Mouse (Mus musculus): Measurements from ENCODE around the gene Fbxo34. TPM values are rescaled to one million over a fixed set of nuclear protein-coding genes. Genes with fewer than 3 reads are reported as not detected.

The Fbxo34 gene
- polyA plus RNA-seq, 1 experiment from 2014 or later = 27.2 TPM

DNA sequence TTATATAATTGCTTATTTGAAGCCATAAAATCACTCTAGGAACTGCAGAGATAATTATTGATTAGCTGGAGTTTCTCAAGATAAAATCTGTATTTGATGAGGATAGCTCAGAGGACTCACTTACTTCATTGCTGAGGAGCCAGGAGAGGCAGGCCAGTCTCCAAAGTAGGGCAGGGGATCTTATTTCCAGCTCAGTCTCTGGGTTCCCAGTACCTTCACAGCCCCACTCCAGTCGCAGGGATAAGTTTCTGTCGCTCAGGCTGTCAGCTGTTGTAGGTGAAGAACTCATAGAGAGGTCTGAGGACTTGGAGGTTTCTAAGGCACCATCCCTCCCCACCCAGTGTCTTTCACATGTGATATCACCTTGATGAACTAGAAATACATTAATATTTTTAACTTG lies 27.5 kb downstream of the Fbxo34 start:
- H3K36me3 ChIP-seq (ENCODE audit: control insufficient read depth, insufficient read depth, low read length) = no peaks in the 10 kb centered on the region
- H3K9ac ChIP-seq (ENCODE audit: low read length) = no peak overlapping the region
- ATAC-seq (ENCODE audit: insufficient number of reproducible peaks, low FRiP score, low TSS enrichment, low read depth) = no peak
- H3K4me1 ChIP-seq (ENCODE audit: control insufficient read depth, insufficient read depth, low read length) = no peaks in the 10 kb centered on the region
- H3K27me3 ChIP-seq (ENCODE audit: control insufficient read depth, insufficient read depth, low read length) = no peaks in the 10 kb centered on the region
- DNase-seq (ENCODE audit: low spot score) = no peak
- 76% methylated on average over 2 of the region's 2 CpGs for WGBS
- H3K27ac ChIP-seq (replicated peaks; ENCODE audit: low read depth, low read length) = no peak overlapping the region
- H3K4me2 ChIP-seq (ENCODE audit: low read depth, severe bottlenecking) = no peak overlapping the region
- H3K4me3 ChIP-seq (ENCODE audit: low read depth, low read length) = no peak overlapping the region
- H3K9me3 ChIP-seq (ENCODE audit: control insufficient read depth, low read length) = no peaks in the 10 kb centered on the region

DNA sequence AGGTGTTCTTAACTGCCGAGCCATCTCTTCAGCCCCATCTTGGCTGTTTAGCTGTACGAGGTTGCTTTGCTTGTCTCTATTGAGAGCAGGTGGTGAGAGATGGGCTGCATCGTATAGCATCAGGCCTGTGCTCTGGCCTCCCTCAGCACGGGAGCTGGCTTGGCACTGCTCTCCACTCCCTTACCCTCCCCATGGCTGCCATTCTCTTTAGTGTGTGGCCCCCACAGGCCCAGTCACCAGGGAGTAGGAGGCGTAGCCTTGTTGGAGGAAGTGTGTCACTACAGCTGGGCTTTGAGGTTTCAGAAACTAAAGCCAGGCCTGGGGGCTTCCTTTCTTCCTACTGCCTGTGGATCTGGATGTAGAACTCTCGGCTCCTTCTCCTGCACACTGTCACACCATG lies 32.0 kb downstream of the Fbxo34 start:
- Histone ChIP-seq H3K9me3 (ENCODE audit: control insufficient read depth, low read length) (no peaks in the 10 kb centered on the region), H3K4me1 (ENCODE audit: control insufficient read depth, insufficient read depth, low read length) (no peaks in the 10 kb centered on the region), H3K27me3 (ENCODE audit: control insufficient read depth, insufficient read depth, low read length) (no peaks in the 10 kb centered on the region), H3K27ac (replicated peaks; ENCODE audit: low read depth, low read length) (no peak overlapping the region), H3K4me2 (ENCODE audit: low read depth, severe bottlenecking) (no peak overlapping the region), H3K9ac (ENCODE audit: low read length) (no peak overlapping the region), H3K4me3 (ENCODE audit: low read depth, low read length) (no peak overlapping the region), H3K36me3 (ENCODE audit: control insufficient read depth, insufficient read depth, low read length) (no peaks in the 10 kb centered on the region)
- ATAC-seq (ENCODE audit: insufficient number of reproducible peaks, low FRiP score, low TSS enrichment, low read depth) (no peak), DNase-seq (ENCODE audit: low spot score) (no peak)
- WGBS = 91% methylated on average over 6 of the region's 6 CpGs

DNA sequence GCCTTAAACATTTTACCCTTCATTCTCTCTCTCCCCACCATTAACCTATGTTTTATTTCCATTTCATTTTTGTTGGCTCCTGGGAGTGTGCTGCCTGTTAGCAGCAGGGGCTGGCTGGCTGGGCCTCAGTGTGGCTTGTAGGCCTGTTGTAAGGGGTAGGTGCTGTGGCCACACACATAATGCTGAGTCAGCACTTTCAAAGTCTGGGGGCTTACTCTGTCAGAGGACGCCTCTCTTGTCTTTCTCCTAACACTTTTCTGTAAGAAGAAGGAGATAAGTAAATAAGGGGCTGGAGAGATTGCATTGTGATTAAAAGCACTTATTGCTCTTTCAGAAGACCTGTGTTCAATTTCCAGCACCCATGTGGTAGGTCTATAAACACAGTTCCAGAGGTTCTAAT lies 32.9 kb downstream of the Fbxo34 start:
- no peaks in the 10 kb centered on the region for H3K27me3 ChIP-seq (ENCODE audit: control insufficient read depth, insufficient read depth, low read length)
- no peak overlapping the region for H3K9ac ChIP-seq (ENCODE audit: low read length)
- no peak overlapping the region for H3K4me2 ChIP-seq (ENCODE audit: low read depth, severe bottlenecking)
- no peak overlapping the region for H3K27ac ChIP-seq (replicated peaks; ENCODE audit: low read depth, low read length)
- no peaks in the 10 kb centered on the region for H3K4me1 ChIP-seq (ENCODE audit: control insufficient read depth, insufficient read depth, low read length)
- no peaks in the 10 kb centered on the region for H3K9me3 ChIP-seq (ENCODE audit: control insufficient read depth, low read length)
- DNase-seq (ENCODE audit: low spot score) (no peak), ATAC-seq (ENCODE audit: insufficient number of reproducible peaks, low FRiP score, low TSS enrichment, low read depth) (no peak)
- WGBS = 72% methylated on average over 1 of the region's 1 CpGs
- H3K4me3 ChIP-seq (ENCODE audit: low read depth, low read length) = no peak overlapping the region
- H3K36me3 ChIP-seq (ENCODE audit: control insufficient read depth, insufficient read depth, low read length) = no peaks in the 10 kb centered on the region

DNA sequence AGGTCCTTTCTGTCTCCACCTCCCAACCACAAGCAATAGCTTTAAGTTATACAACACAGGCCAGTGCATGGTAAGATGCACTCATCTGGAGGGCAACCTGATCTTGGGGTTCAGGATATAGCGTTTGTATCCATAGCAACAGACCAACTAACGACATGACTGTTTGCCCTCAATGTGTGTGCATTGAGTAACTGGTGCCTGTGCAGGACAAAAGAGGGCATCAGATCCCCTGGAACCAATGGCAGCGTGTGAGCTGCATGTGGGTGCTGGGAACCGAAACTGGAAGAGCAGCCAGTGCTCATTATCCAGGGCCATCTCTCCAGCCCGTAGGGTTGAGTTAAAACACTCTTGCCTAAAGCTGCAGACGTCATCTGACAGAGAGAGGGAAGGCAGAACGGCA lies 38.5 kb downstream of the Fbxo34 start:
- Histone ChIP-seq H3K9me3 (ENCODE audit: control insufficient read depth, low read length) (no peaks in the 10 kb centered on the region), H3K4me2 (ENCODE audit: low read depth, severe bottlenecking) (no peak overlapping the region), H3K27me3 (ENCODE audit: control insufficient read depth, insufficient read depth, low read length) (no peaks in the 10 kb centered on the region), H3K9ac (ENCODE audit: low read length) (no peak overlapping the region), H3K4me3 (ENCODE audit: low read depth, low read length) (no peak overlapping the region), H3K36me3 (ENCODE audit: control insufficient read depth, insufficient read depth, low read length) (no peaks in the 10 kb centered on the region), H3K4me1 (ENCODE audit: control insufficient read depth, insufficient read depth, low read length) (peaks cover 9% of the 10 kb centered on the region; the same call in 1 of the 2 replicates), H3K27ac (replicated peaks; ENCODE audit: low read depth, low read length) (no peak overlapping the region)
- 55% methylated on average over 7 of the region's 7 CpGs for WGBS
- ATAC-seq (ENCODE audit: insufficient number of reproducible peaks, low FRiP score, low TSS enrichment, low read depth) (no peak), DNase-seq (ENCODE audit: low spot score) (peak; percentile 24)

DNA sequence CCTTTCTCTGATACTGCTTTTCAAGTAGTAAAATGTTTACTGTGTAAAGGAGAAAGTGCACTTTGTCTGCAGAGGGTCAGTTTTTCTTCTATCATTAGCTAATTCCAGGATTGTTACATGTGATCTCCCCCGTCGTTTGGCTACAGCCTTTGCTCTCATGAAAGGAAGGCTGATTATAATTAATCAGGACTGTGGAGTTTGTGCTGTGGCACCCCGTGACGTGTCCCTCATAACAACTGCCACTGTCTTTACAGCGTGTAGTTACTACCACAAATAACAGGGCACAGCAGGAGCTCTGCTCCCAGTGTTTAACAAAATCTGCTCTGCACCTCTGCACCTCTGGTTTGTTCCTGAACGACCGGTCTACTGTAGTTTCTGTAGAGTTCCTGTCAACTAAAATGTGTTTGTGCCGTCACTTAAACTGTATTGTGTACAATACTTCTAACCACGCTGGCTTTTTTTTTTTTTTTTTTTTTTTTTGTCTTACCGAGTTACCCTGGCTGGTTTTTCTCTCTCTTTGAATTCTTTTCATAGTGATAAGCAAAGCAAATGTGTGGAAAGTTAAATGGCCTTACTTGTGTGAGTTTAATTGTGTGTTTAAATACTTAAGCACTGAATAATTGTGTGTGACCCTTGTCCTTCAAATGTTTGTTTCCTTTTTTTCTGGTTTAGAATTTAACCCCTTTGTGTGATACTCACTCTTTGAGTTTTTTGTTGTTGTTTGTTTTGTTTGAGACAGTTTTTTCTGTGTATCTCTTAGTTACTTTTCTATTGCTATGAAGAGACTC lies 39.3 kb downstream of the Fbxo34 start:
- Histone ChIP-seq H3K27me3 (ENCODE audit: control insufficient read depth, insufficient read depth, low read length) (no peaks in the 10 kb centered on the region), H3K27ac (replicated peaks; ENCODE audit: low read depth, low read length) (peak overlapping the region; percentile 56; the same call in 1 of the 2 replicates), H3K9ac (ENCODE audit: low read length) (no peak overlapping the region), H3K36me3 (ENCODE audit: control insufficient read depth, insufficient read depth, low read length) (no peaks in the 10 kb centered on the region), H3K4me2 (ENCODE audit: low read depth, severe bottlenecking) (no peak overlapping the region), H3K4me3 (ENCODE audit: low read depth, low read length) (no peak overlapping the region), H3K9me3 (ENCODE audit: control insufficient read depth, low read length) (no peaks in the 10 kb centered on the region), H3K4me1 (ENCODE audit: control insufficient read depth, insufficient read depth, low read length) (peaks cover 9% of the 10 kb centered on the region; the same call in 1 of the 2 replicates)
- DNase-seq (ENCODE audit: low spot score) = peak; percentile 38
- ATAC-seq (ENCODE audit: insufficient number of reproducible peaks, low FRiP score, low TSS enrichment, low read depth) = no peak
- WGBS = 35% methylated on average over 10 of the region's 10 CpGs

DNA sequence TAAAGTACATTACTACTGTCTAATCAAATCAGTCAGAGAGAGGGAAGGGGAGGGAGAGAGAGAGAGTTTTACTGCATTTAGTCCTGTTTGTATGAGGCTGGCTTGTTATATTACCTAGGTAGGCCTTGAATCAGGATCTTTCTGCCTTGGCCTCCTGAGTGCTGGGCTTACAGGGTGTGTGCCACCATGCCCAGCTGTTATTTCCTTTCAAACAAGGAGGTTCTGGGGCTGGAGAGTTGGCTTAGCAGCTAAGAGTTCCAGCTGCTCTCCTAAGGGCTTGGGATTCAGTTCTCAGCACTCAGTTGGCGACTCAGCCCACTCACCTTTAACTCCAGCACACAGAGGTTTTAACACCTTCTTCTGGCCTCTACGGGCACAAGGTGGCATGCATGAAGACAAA lies 40.5 kb downstream of the Fbxo34 start:
- no peaks in the 10 kb centered on the region for H3K9me3 ChIP-seq (ENCODE audit: control insufficient read depth, low read length)
- 96% methylated on average over 2 of the region's 2 CpGs for WGBS
- H3K9ac ChIP-seq (ENCODE audit: low read length) = no peak overlapping the region
- no peaks in the 10 kb centered on the region for H3K27me3 ChIP-seq (ENCODE audit: control insufficient read depth, insufficient read depth, low read length)
- H3K4me2 ChIP-seq (ENCODE audit: low read depth, severe bottlenecking) = no peak overlapping the region
- no peaks in the 10 kb centered on the region for H3K36me3 ChIP-seq (ENCODE audit: control insufficient read depth, insufficient read depth, low read length)
- H3K4me3 ChIP-seq (ENCODE audit: low read depth, low read length) = no peak overlapping the region
- peaks cover 9% of the 10 kb centered on the region; the same call in 1 of the 2 replicates for H3K4me1 ChIP-seq (ENCODE audit: control insufficient read depth, insufficient read depth, low read length)
- DNase-seq (ENCODE audit: low spot score) (no peak), ATAC-seq (ENCODE audit: insufficient number of reproducible peaks, low FRiP score, low TSS enrichment, low read depth) (no peak)
- H3K27ac ChIP-seq (replicated peaks; ENCODE audit: low read depth, low read length) = no peak overlapping the region

DNA sequence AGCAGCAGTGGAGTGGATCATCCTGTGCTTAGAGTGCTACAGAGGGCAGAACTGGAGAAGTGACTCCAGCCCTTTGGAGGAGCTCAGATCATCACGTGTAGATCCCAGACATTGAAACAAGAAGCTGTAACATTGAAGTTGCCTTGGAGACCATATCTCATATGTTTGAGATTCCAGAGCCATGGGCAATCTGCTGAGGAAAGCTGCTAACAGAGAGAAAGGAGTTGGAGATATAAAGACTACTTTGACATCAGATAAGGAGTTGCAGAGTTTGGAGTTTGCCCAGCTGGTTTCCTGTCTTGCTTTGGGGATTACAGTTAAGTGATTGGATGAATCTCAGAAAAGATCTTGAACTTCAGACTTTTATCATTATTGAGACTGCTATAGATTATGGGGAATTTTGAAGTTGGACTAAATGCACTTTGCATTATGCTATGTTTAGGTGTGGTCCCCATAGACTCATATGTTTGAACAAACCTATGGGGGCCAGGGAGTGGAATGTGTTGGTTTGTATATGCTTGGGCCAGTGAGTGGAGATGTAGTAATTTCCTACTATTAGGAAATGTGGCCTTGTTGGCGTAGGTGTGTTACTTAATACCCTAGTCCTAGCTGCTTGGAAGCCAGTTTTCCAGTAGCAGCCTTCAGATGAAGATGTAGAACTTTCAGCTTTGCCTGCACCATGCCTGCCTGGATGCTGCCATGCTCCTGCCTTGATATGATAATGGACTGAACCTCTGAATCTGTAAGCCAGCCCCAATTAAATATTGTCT lies 43.6 kb downstream of the Fbxo34 start:
- no peak for ATAC-seq (ENCODE audit: insufficient number of reproducible peaks, low FRiP score, low TSS enrichment, low read depth)
- no peaks in the 10 kb centered on the region for H3K9me3 ChIP-seq (ENCODE audit: control insufficient read depth, low read length)
- H3K4me2 ChIP-seq (ENCODE audit: low read depth, severe bottlenecking) = no peak overlapping the region
- no peak overlapping the region for H3K4me3 ChIP-seq (ENCODE audit: low read depth, low read length)
- no peaks in the 10 kb centered on the region for H3K36me3 ChIP-seq (ENCODE audit: control insufficient read depth, insufficient read depth, low read length)
- no peak for DNase-seq (ENCODE audit: low spot score)
- no peaks in the 10 kb centered on the region for H3K27me3 ChIP-seq (ENCODE audit: control insufficient read depth, insufficient read depth, low read length)
- no peak overlapping the region for H3K9ac ChIP-seq (ENCODE audit: low read length)
- no peak overlapping the region for H3K27ac ChIP-seq (replicated peaks; ENCODE audit: low read depth, low read length)
- WGBS = 88% methylated on average over 2 of the region's 2 CpGs
- peaks cover 8% of the 10 kb centered on the region; the same call in 1 of the 2 replicates for H3K4me1 ChIP-seq (ENCODE audit: control insufficient read depth, insufficient read depth, low read length)

DNA sequence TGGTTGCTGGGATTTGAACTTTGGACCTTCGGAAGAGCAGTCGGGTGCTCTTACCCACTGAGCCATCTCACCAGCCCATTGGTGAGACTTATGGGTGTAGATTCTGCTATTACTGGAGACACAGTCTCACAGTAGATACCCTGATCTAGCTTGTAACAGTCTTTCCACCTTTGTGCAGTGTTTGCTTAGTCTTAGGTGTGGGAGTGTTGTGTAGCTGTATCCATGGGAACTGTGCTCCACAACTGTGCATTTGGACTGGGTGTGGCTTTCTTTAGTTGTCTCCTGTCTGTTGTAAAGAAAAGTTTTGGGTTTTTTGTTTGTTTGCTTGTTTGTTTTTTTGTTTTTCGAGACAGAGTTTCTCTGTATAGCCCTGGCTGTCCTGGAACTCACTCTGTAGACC lies 45.7 kb downstream of the Fbxo34 start:
- no peak for ATAC-seq (ENCODE audit: insufficient number of reproducible peaks, low FRiP score, low TSS enrichment, low read depth)
- Histone ChIP-seq H3K4me2 (ENCODE audit: low read depth, severe bottlenecking) (no peak overlapping the region), H3K27me3 (ENCODE audit: control insufficient read depth, insufficient read depth, low read length) (no peaks in the 10 kb centered on the region), H3K4me1 (ENCODE audit: control insufficient read depth, insufficient read depth, low read length) (no peaks in the 10 kb centered on the region), H3K9me3 (ENCODE audit: control insufficient read depth, low read length) (no peaks in the 10 kb centered on the region), H3K9ac (ENCODE audit: low read length) (no peak overlapping the region), H3K27ac (replicated peaks; ENCODE audit: low read depth, low read length) (no peak overlapping the region), H3K36me3 (ENCODE audit: control insufficient read depth, insufficient read depth, low read length) (no peaks in the 10 kb centered on the region), H3K4me3 (ENCODE audit: low read depth, low read length) (no peak overlapping the region)
- no peak for DNase-seq (ENCODE audit: low spot score)
- 92% methylated on average over 3 of the region's 3 CpGs for WGBS

Data from limb, embryonic 11.5 days (tissue).